Comparison of ENCODE assay signal across 20 mouse cellular contexts in the genomic region with DNA sequence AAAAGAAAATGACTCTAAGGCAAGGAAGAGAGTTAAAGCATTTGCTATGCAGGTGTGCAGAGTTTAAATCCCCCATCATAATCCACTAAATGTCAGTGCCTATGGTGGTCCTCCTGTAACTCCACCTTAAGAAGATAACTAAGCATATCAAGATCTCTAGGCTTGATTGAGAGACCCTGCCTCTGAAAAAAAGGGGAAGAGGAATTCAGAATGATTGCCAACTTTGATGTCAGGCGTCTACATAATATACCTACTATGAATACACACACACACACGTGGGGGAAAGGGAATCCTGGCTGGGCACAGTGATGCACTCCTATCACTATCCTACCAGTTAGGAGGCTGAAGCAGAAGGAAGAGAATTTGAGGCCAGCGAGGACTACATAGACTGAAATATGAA. TPM values are rescaled to one million over a fixed set of nuclear protein-coding genes. Genes with fewer than 3 reads are reported as not detected.
A peak's percentile ranks its signal among the peaks of the same experiment; 100 is the strongest.
DNase-seq lines count a peak whose midpoint lies in the region; ATAC-seq and TF ChIP-seq lines count a peak whose summit lies in the region.
"Had no signal": no experiment of that assay in that cellular context is flagged by ENCODE, and none has a peak within 500 bp of the region (broad histone marks: within the 10 kb centered on the region; RNA-seq: fewer than 3 reads in every experiment).

No protein-coding gene starts in this region.

- H3K9ac ChIP-seq in MEL (ENCODE audit: control insufficient read depth, low read depth, low read length, poor library complexity, severe bottlenecking): no peak overlapping the region
- no peak overlapping the region for H3K9ac ChIP-seq in forebrain, embryonic 11.5 days (ENCODE audit: low read length)

- TF ChIP-seq CTCF in MEL (IDR thresholded peaks at IDR 0.05 in 2 of 3, conservative IDR thresholded peaks at IDR 0.05 in 1 of 3; ENCODE audit: control insufficient read depth in 1 of 3, insufficient read depth in 1 of 3, low read depth in 2 of 3, low read length in 3 of 3, poor library complexity in 1 of 3, severe bottlenecking in 1 of 3): no peak

- TF ChIP-seq EP300 in MEL (IDR thresholded peaks at IDR 0.05; ENCODE audit: low read depth in 1 of 2, low read length in 2 of 2): peak; percentile 45 to 74; a peak in 3 of 4 replicates

- TF ChIP-seq RAD21 in MEL (IDR thresholded peaks at IDR 0.05; ENCODE audit: low read depth, low read length): no peak

- no peak overlapping the region for H3K4me3 ChIP-seq in MEL (ENCODE audit: control insufficient read depth in 1 of 2, insufficient read depth in 1 of 2, low read depth in 2 of 2, low read length in 2 of 2)
- no peak overlapping the region for H3K4me3 ChIP-seq in forebrain, embryonic 11.5 days (ENCODE audit: low read depth, low read length)

- no peak overlapping the region for H3K4me2 ChIP-seq in forebrain, embryonic 11.5 days (ENCODE audit: low read depth, low read length, severe bottlenecking)

- peaks cover 5 to 7% of the 10 kb centered on the region in 2 experiments; a peak in 3 of 4 replicates for H3K4me1 ChIP-seq in MEL (ENCODE audit: control insufficient read depth in 1 of 2, insufficient read depth in 2 of 2, low read length in 2 of 2)
- no peaks in the 10 kb centered on the region for H3K4me1 ChIP-seq in forebrain, embryonic 11.5 days (replicated peaks; ENCODE audit: control insufficient read depth, insufficient read depth, low read length)

- H3K79me2 ChIP-seq in MEL (ENCODE audit: control insufficient read depth, insufficient read depth, low read length, poor library complexity): no peaks in the 10 kb centered on the region

- no peaks in the 10 kb centered on the region for H3K27me3 ChIP-seq in MEL (ENCODE audit: control insufficient read depth in 1 of 2, insufficient read depth in 2 of 2, low read length in 2 of 2)
- no peaks in the 10 kb centered on the region for H3K27me3 ChIP-seq in forebrain, embryonic 11.5 days (ENCODE audit: control insufficient read depth, insufficient read depth, low read length)
- H3K27me3 ChIP-seq: CH12.LX had no signal

- 83% methylated on average over 3 of the region's 3 CpGs for WGBS in forebrain, embryonic 11.5 days

- no peak for ATAC-seq in forebrain, embryonic 11.5 days (replicated peaks; ENCODE audit: low FRiP score)
- ATAC-seq: activated CD4-positive, CD25-positive, alpha-beta regulatory T cell, adult 4 months; CD4-positive, CD25-positive, alpha-beta regulatory T cell, adult 4 months; Patski had no signal

- peaks cover 3 to 10% of the 10 kb centered on the region in 2 experiments for H3K36me3 ChIP-seq in MEL (ENCODE audit: control insufficient read depth in 1 of 2, insufficient read depth in 2 of 2, low read length in 2 of 2)
- H3K36me3 ChIP-seq in forebrain, embryonic 11.5 days (ENCODE audit: control insufficient read depth, insufficient read depth, low read length): no peaks in the 10 kb centered on the region

- no peaks in the 10 kb centered on the region for H3K9me3 ChIP-seq in MEL (replicated peaks; ENCODE audit: insufficient read depth, low read length)
- no peaks in the 10 kb centered on the region for H3K9me3 ChIP-seq in forebrain, embryonic 11.5 days (ENCODE audit: control insufficient read depth, low read length)
- H3K9me3 ChIP-seq: G1E had no signal

- no peak for TF ChIP-seq POLR2A in MEL (IDR thresholded peaks at IDR 0.05; ENCODE audit: control insufficient read depth in 1 of 2, insufficient read depth in 1 of 2, low read depth in 1 of 2, low read length in 2 of 2, poor library complexity in 1 of 2)

- peak; percentile 60 for DNase-seq in MEL (ENCODE audit: low read depth, low spot score)
- DNase-seq in forebrain, embryonic 11.5 days (ENCODE audit: low spot score): no peak
- DNase-seq: adrenal gland, adult 2 months; adrenal gland, adult 8-10 months; adrenal gland, postnatal 10 days; adrenal gland, postnatal 14 days; adrenal gland, postnatal 25 days; adrenal gland, postnatal 36 days; B cell, adult 2 months; cerebellum, adult 11 months; cerebellum, adult 11-12 months; cerebellum, adult 18-20 months; cerebellum, adult 2 months; cerebellum, adult 8-10 months had no signal

- H3K27ac ChIP-seq in MEL (ENCODE audit: control insufficient read depth, low read depth, low read length): no peak overlapping the region
- H3K27ac ChIP-seq in forebrain, embryonic 11.5 days (ENCODE audit: low read depth, low read length): no peak overlapping the region

TF ChIP-seq in MEL, 35 proteins besides CTCF, POLR2A, EP300 and RAD21:
- TF ChIP-seq ZKSCAN1 (IDR thresholded peaks at IDR 0.05; ENCODE audit: low read depth, low read length) (0 out of 2 replicates have a peak, but pooled peaks have one; percentile 17), USF1 (IDR thresholded peaks at IDR 0.05; ENCODE audit: low read depth, low read length) (peak; percentile 39; the same call in 1 of the 2 replicates), MAX (IDR thresholded peaks at IDR 0.05; ENCODE audit: low read length) (0 out of 2 replicates have a peak, but pooled peaks have one; percentile 30), MXI1 (IDR thresholded peaks at IDR 0.05; ENCODE audit: low read depth, low read length) (0 out of 2 replicates have a peak, but pooled peaks have one; percentile 54), ZMIZ1 (IDR thresholded peaks at IDR 0.05; ENCODE audit: low read depth, low read length) (no peak), RCOR1 (IDR thresholded peaks at IDR 0.05; ENCODE audit: low read depth, low read length) (no peak), JUND (IDR thresholded peaks at IDR 0.05; ENCODE audit: low read depth, low read length) (no peak), GATA1 (IDR thresholded peaks at IDR 0.05; ENCODE audit: low read depth, low read length) (peak; percentile 79), MEF2A (IDR thresholded peaks at IDR 0.05; ENCODE audit: extremely low read depth, insufficient replicate concordance, low read depth, low read length, poor library complexity, severe bottlenecking) (no peak), ZNF384 (IDR thresholded peaks at IDR 0.05; ENCODE audit: low read depth, low read length) (peak; percentile 44; the same call in 1 of the 2 replicates), SMC3 (IDR thresholded peaks at IDR 0.05; ENCODE audit: low read depth, low read length) (no peak), MYB (IDR thresholded peaks at IDR 0.05; ENCODE audit: low read depth, low read length) (no peak), SIN3A (IDR thresholded peaks at IDR 0.05; ENCODE audit: low read length) (peak; percentile 42; the same call in 1 of the 2 replicates), BHLHE40 (IDR thresholded peaks at IDR 0.05; ENCODE audit: borderline replicate concordance, low read depth, low read length) (no peak), ETS1 (IDR thresholded peaks at IDR 0.05; ENCODE audit: low read depth, low read length) (0 out of 2 replicates have a peak, but pooled peaks have one; percentile 29), TBP (IDR thresholded peaks at IDR 0.05; ENCODE audit: low read depth, low read length) (no peak)

RNA-seq across cellular contexts. Expression of a gene that starts 19.3 kb away (rescaled TPM):
- 408 and 490 TPM in 2 replicates for total RNA-seq in MEL (2012; rRNA removed)
- polyA plus RNA-seq in MEL (2012; ENCODE audit: insufficient read depth in 1 of 2, insufficient read length in 2 of 2, low read depth in 1 of 2, low replicate concordance in 2 of 2, missing spikeins in 1 of 2): 100 to 1,000 TPM in 1 of 2 experiments, not detected in 1; 372 TPM
- 172 and 188 TPM in 2 replicates for polyA plus RNA-seq in forebrain, embryonic 11.5 days (2014; fragmentation: Nextera tagmentation; extraction: Ambion mirVana)

RNA-seq across cellular contexts. Expression of a gene that starts 23.1 kb away (rescaled TPM):
- total RNA-seq in MEL (2012; rRNA removed): not detected in 2 replicates
- polyA plus RNA-seq in MEL (2012; ENCODE audit: insufficient read depth in 1 of 2, insufficient read length in 2 of 2, low read depth in 1 of 2, low replicate concordance in 2 of 2, missing spikeins in 1 of 2): under 1 TPM in 1 of 2 experiments, not detected in 1; 0.10 TPM
- polyA plus RNA-seq in forebrain, embryonic 11.5 days (2014; fragmentation: Nextera tagmentation; extraction: Ambion mirVana): 10.8 and 17.6 TPM in 2 replicates
- polyA plus RNA-seq: activated CD4-positive, CD25-positive, alpha-beta regulatory T cell, adult 4 months; C2C12; CD4-positive, CD25-positive, alpha-beta regulatory T cell, adult 4 months; G1E had no signal

Comparison
In these comparisons a context has a peak if more than half of its experiments do, and no peak if none do; other contexts are left out.
1. RNA of a gene that starts 23.1 kb away (polyA plus RNA-seq): 10.8 to 17.6 TPM in forebrain, embryonic 11.5 days; 0.10 TPM in MEL; every median in the first group is over 10 times any median in the second.